Mouse (Mus musculus) myocyte (in vitro differentiated cells): Measurements from ENCODE around the gene Dgkd. TPM values are rescaled to one million over a fixed set of nuclear protein-coding genes. Genes with fewer than 3 reads are reported as not detected.

ENCODE experiments used
- H3K27me3 ChIP-seq: one replicate; pipeline ENCODE4 v1.6.1; 2011; ENCODE audit not compliant: control insufficient read depth, insufficient read depth, insufficient read length
- H3K36me3 ChIP-seq: one replicate; pipeline ENCODE4 v1.6.1; 2011; ENCODE audit not compliant: control insufficient read depth, insufficient read depth
- H3K4me2 ChIP-seq: one replicate; pipeline ENCODE4 v1.6.1; 2011; ENCODE audit warnings: low read depth, control low read depth
- H3K4me3 ChIP-seq: one replicate; pipeline ENCODE4 v1.5.1; 2011; ENCODE audit warnings: mild to moderate bottlenecking, control low read depth, moderate library complexity
- H3K79me2 ChIP-seq: one replicate; pipeline ENCODE4 v1.6.1; 2011; ENCODE audit not compliant: control insufficient read depth, insufficient read depth
- H3ac ChIP-seq: one replicate; pipeline ENCODE4 v1.6.1; 2011; ENCODE audit not compliant: control insufficient read depth, insufficient read length
- CEBPB ChIP-seq: IDR thresholded peaks from 2 replicates; pipeline ENCODE4 v1.6.1; 2011; ENCODE audit warnings: mild to moderate bottlenecking, moderate library complexity; ENCODE audit not compliant: poor library complexity, insufficient read depth, severe bottlenecking
- E2F4 ChIP-seq: IDR thresholded peaks from one replicate; pipeline ENCODE4 v1.6.1; 2011; ENCODE audit warnings: mild to moderate bottlenecking, control low read depth, moderate library complexity; ENCODE audit not compliant: insufficient read depth
- MAX ChIP-seq: IDR thresholded peaks from one replicate; pipeline ENCODE4 v1.6.1; 2011; ENCODE audit warnings: low read depth, mild to moderate bottlenecking, control low read depth
- MYOD1 ChIP-seq, 3 experiments: IDR thresholded peaks; one replicate each; pipeline ENCODE4 v1.6.1; 2011; ENCODE audit warnings: control low read depth in 2 of 3, low read depth in 2 of 3, mild to moderate bottlenecking in 2 of 3, moderate library complexity in 1 of 3; ENCODE audit not compliant: insufficient read length in 2 of 3, control insufficient read depth in 1 of 3
- MYOG ChIP-seq, 3 experiments: IDR thresholded peaks; one replicate each; pipeline ENCODE4 v1.6.1; 2011; ENCODE audit warnings: control low read depth in 2 of 3, low read depth in 2 of 3, mild to moderate bottlenecking in 2 of 3; ENCODE audit not compliant: insufficient read length in 2 of 3, control insufficient read depth in 1 of 3, insufficient read depth in 1 of 3
- POLR2A ChIP-seq: IDR thresholded peaks from one replicate; pipeline ENCODE4 v1.6.1; 2011; ENCODE audit warnings: low read depth, mild to moderate bottlenecking, control low read depth, moderate library complexity; ENCODE audit not compliant: insufficient read length
- POLR2AphosphoS2 ChIP-seq: IDR thresholded peaks from one replicate; pipeline ENCODE4 v1.6.1; 2011; ENCODE audit warnings: low read depth, control low read depth; ENCODE audit not compliant: insufficient read length
- REST ChIP-seq: IDR thresholded peaks from one replicate; pipeline ENCODE4 v1.6.1; 2011; ENCODE audit warnings: mild to moderate bottlenecking, control low read depth, moderate library complexity; ENCODE audit not compliant: insufficient read depth, insufficient read length
- SRF ChIP-seq: IDR thresholded peaks from one replicate; pipeline ENCODE4 v1.6.1; 2011; ENCODE audit warnings: low read depth; ENCODE audit not compliant: control insufficient read depth, insufficient read length
- TCF12 ChIP-seq: IDR thresholded peaks from one replicate; pipeline ENCODE4 v1.6.1; 2011; ENCODE audit warnings: mild to moderate bottlenecking, control low read depth; ENCODE audit not compliant: poor library complexity, insufficient read depth, severe bottlenecking
- TCF3 ChIP-seq: IDR thresholded peaks from one replicate; pipeline ENCODE4 v1.6.1; 2011; ENCODE audit warnings: low read depth, control low read depth; ENCODE audit not compliant: insufficient read length
- USF1 ChIP-seq: IDR thresholded peaks from one replicate; pipeline ENCODE4 v1.6.1; 2011; ENCODE audit warnings: low read depth, mild to moderate bottlenecking, control low read depth, moderate library complexity
- polyA plus RNA-seq: library from polyadenylated mRNA; unstranded; fragments of >200 nt; fragmentation: generic; extraction: Trizol; gene quantifications from one replicate; pipeline ENCODE4 v1.2.1, GENCODE M21; 2012; ENCODE audit warnings: missing spikeins

The Dgkd gene
- polyA plus RNA-seq, 1 experiment = 59.3 TPM

GRCm38 (mm10) chr1:87908736-87909135 lies 55.6 kb downstream of the Dgkd start:
- no peak overlapping the region for H3ac ChIP-seq
- no peak overlapping the region for H3K4me2 ChIP-seq
- H3K4me3 ChIP-seq = no peak overlapping the region
- no peaks in the 10 kb centered on the region for H3K36me3 ChIP-seq
- H3K27me3 ChIP-seq = no peaks in the 10 kb centered on the region
- H3K79me2 ChIP-seq = peaks cover 9% of the 10 kb centered on the region
- TF ChIP-seq POLR2A = no peak
- no peak for TF ChIP-seq REST
- no peak for TF ChIP-seq POLR2AphosphoS2
- TF ChIP-seq MYOD1 (IDR thresholded peaks at IDR 0.05; ENCODE audit: control insufficient read depth in 1 of 3, insufficient read length in 2 of 3, low read depth in 2 of 3) = no peak
- no peak for TF ChIP-seq E2F4
- no peak for TF ChIP-seq USF1
- no peak for TF ChIP-seq TCF12
- no peak for TF ChIP-seq TCF3
- TF ChIP-seq MYOG (IDR thresholded peaks at IDR 0.05; ENCODE audit: control insufficient read depth in 1 of 3, insufficient read depth in 1 of 3, insufficient read length in 2 of 3, low read depth in 2 of 3) = no peak

- no peak overlapping the region for H3K4me2 ChIP-seq
- H3K27me3 ChIP-seq = no peaks in the 10 kb centered on the region
- peaks cover 9% of the 10 kb centered on the region for H3K79me2 ChIP-seq
- TF ChIP-seq TCF3 = no peak
- no peak for TF ChIP-seq E2F4
- no peak for TF ChIP-seq TCF12
- TF ChIP-seq CEBPB = no peak
- no peak for TF ChIP-seq USF1
- no peak for TF ChIP-seq MYOG (IDR thresholded peaks at IDR 0.05; ENCODE audit: control insufficient read depth in 1 of 3, insufficient read depth in 1 of 3, insufficient read length in 2 of 3, low read depth in 2 of 3)
- no peak for TF ChIP-seq MAX
- TF ChIP-seq SRF = no peak
- TF ChIP-seq POLR2A = no peak
- TF ChIP-seq REST = no peak
- no peak for TF ChIP-seq MYOD1 (IDR thresholded peaks at IDR 0.05; ENCODE audit: control insufficient read depth in 1 of 3, insufficient read length in 2 of 3, low read depth in 2 of 3)
- no peak for TF ChIP-seq POLR2AphosphoS2
- H3K36me3 ChIP-seq = no peaks in the 10 kb centered on the region
- no peak overlapping the region for H3K4me3 ChIP-seq
- no peak overlapping the region for H3ac ChIP-seq
Observed at GRCm38 (mm10) chr1:87909565-87909964, 56.5 kb downstream of the Dgkd start.

GRCm38 (mm10) chr1:87910428-87910827 lies 57.3 kb downstream of the Dgkd start:
- Histone ChIP-seq H3ac (no peak overlapping the region), H3K36me3 (no peaks in the 10 kb centered on the region), H3K4me3 (no peak overlapping the region), H3K4me2 (no peak overlapping the region), H3K79me2 (peaks cover 9% of the 10 kb centered on the region), H3K27me3 (no peaks in the 10 kb centered on the region)
- TF ChIP-seq MYOG (IDR thresholded peaks at IDR 0.05; ENCODE audit: control insufficient read depth in 1 of 3, insufficient read depth in 1 of 3, insufficient read length in 2 of 3, low read depth in 2 of 3) (no peak), POLR2AphosphoS2 (no peak), MYOD1 (IDR thresholded peaks at IDR 0.05; ENCODE audit: control insufficient read depth in 1 of 3, insufficient read length in 2 of 3, low read depth in 2 of 3) (no peak), POLR2A (no peak), USF1 (no peak), MAX (no peak), REST (no peak), CEBPB (no peak), SRF (no peak)

- no peaks in the 10 kb centered on the region for H3K79me2 ChIP-seq
- peaks cover 9% of the 10 kb centered on the region for H3K36me3 ChIP-seq
- H3K27me3 ChIP-seq = no peaks in the 10 kb centered on the region
- no peak overlapping the region for H3K4me2 ChIP-seq
- no peak overlapping the region for H3ac ChIP-seq
- H3K4me3 ChIP-seq = no peak overlapping the region
- no peak for TF ChIP-seq MYOD1 (IDR thresholded peaks at IDR 0.05; ENCODE audit: control insufficient read depth in 1 of 3, insufficient read length in 2 of 3, low read depth in 2 of 3)
- TF ChIP-seq USF1 = no peak
- no peak for TF ChIP-seq CEBPB
- no peak for TF ChIP-seq E2F4
- no peak for TF ChIP-seq MYOG (IDR thresholded peaks at IDR 0.05; ENCODE audit: control insufficient read depth in 1 of 3, insufficient read depth in 1 of 3, insufficient read length in 2 of 3, low read depth in 2 of 3)
- TF ChIP-seq MAX = no peak
- no peak for TF ChIP-seq POLR2AphosphoS2
Observed at GRCm38 (mm10) chr1:87913356-87913755, 60.3 kb downstream of the Dgkd start.

GRCm38 (mm10) chr1:87917361-87917760 lies 64.3 kb downstream of the Dgkd start:
- H3K4me3 ChIP-seq = no peak overlapping the region
- H3K4me2 ChIP-seq = no peak overlapping the region
- H3ac ChIP-seq = no peak overlapping the region
- peaks cover 25% of the 10 kb centered on the region for H3K36me3 ChIP-seq
- TF ChIP-seq POLR2A (no peak), MYOD1 (IDR thresholded peaks at IDR 0.05; ENCODE audit: control insufficient read depth in 1 of 3, insufficient read length in 2 of 3, low read depth in 2 of 3) (no peak), E2F4 (no peak), MAX (no peak), SRF (no peak), TCF12 (no peak), USF1 (no peak), TCF3 (no peak), REST (no peak), CEBPB (no peak), POLR2AphosphoS2 (no peak), MYOG (IDR thresholded peaks at IDR 0.05; ENCODE audit: control insufficient read depth in 1 of 3, insufficient read depth in 1 of 3, insufficient read length in 2 of 3, low read depth in 2 of 3) (no peak)
- H3K27me3 ChIP-seq = no peaks in the 10 kb centered on the region
- no peaks in the 10 kb centered on the region for H3K79me2 ChIP-seq
